Mouse (Mus musculus) midbrain, embryonic 15.5 days (tissue): ENCODE measurements around the gene Mettl1. TPM values are rescaled to one million over a fixed set of nuclear protein-coding genes. Genes with fewer than 3 reads are reported as not detected.
"Not testable (repeated sequence)": the region's sequence is repeated elsewhere in the genome, so short reads cannot be mapped to it uniquely, and the experiment has no call there.

Experiments
- ATAC-seq: fragments of 200-750 bp; cut with Nextera tagmentation; replicated peaks from 2 replicates; pipeline ENCODE4 v1.8.0; 2017; ENCODE audit warnings: moderate TSS enrichment
- H3K27ac ChIP-seq: fragments of 300-500 bp; sonication (generic); 2 replicates; pipeline ENCODE4 v1.5.1; 2015; ENCODE audit warnings: mild to moderate bottlenecking, inconsistent platforms
- H3K27me3 ChIP-seq: fragments of 300-500 bp; sonication (generic); replicated peaks from 2 replicates; pipeline ENCODE4 v1.6.1; 2015; ENCODE audit warnings: inconsistent platforms
- H3K36me3 ChIP-seq: fragments of 300-500 bp; sonication (generic); replicated peaks from 2 replicates; pipeline ENCODE4 v1.6.1; 2015; ENCODE audit warnings: inconsistent platforms
- H3K4me1 ChIP-seq: fragments of 300-500 bp; sonication (generic); 2 replicates; pipeline ENCODE4 v1.6.1; 2015; ENCODE audit warnings: inconsistent platforms
- H3K4me2 ChIP-seq: fragments of 300-500 bp; sonication (generic); 2 replicates; pipeline ENCODE4 v1.6.1; 2015; ENCODE audit warnings: inconsistent platforms, mild to moderate bottlenecking, moderate library complexity
- H3K4me3 ChIP-seq: fragments of 300-500 bp; sonication (generic); 2 replicates; pipeline ENCODE4 v1.5.1; 2015; ENCODE audit warnings: mild to moderate bottlenecking, inconsistent platforms
- H3K9ac ChIP-seq: fragments of 300-500 bp; sonication (generic); 2 replicates; pipeline ENCODE4 v1.6.1; 2015; ENCODE audit warnings: mild to moderate bottlenecking, inconsistent platforms
- H3K9me3 ChIP-seq: fragments of 300-500 bp; sonication (generic); 2 replicates; pipeline ENCODE4 v1.6.1; 2016; ENCODE audit warnings: inconsistent platforms
- WGBS: fragments of 180-500 bp; shearing (Covaris S2); methylation state at CpG from one replicate; pipeline ENCODE4 v1.1.7; 2015; ENCODE audit warnings: mixed read lengths; 5-methylcytosine and 5-hydroxymethylcytosine counted together
- polyA plus RNA-seq: library from polyadenylated mRNA; unstranded; fragments of >200 nt; fragmentation: Nextera tagmentation; extraction: Ambion mirVana; gene quantifications from 2 replicates; pipeline ENCODE4 v1.2.1, GENCODE M21; 2015

The Mettl1 gene
- polyA plus RNA-seq, 1 experiment from 2014 or later = 21.7 TPM

GRCm38 (mm10) chr10:127062101-127062500 is 20.9 kb downstream of the Mettl1 start:
- not testable (repeated sequence) for H3K4me3 ChIP-seq, H3K9ac ChIP-seq, H3K9me3 ChIP-seq, H3K4me2 ChIP-seq, ATAC-seq, H3K27me3 ChIP-seq
- H3K36me3 ChIP-seq = peaks cover 28% of the 10 kb centered on the region
- peak overlapping the region; percentile 97 for H3K27ac ChIP-seq
- 84% methylated on average over 4 of the region's 4 CpGs for WGBS
- H3K4me1 ChIP-seq = peaks cover 54% of the 10 kb centered on the region

- H3K27me3 ChIP-seq = no peaks in the 10 kb centered on the region
- peak overlapping the region; percentile 83; the same call in 1 of the 2 replicates for H3K4me3 ChIP-seq
- H3K9ac ChIP-seq = no peak overlapping the region
- WGBS = 87% methylated on average over 5 of the region's 5 CpGs
- H3K9me3 ChIP-seq = no peaks in the 10 kb centered on the region
- peak overlapping the region; percentile 84 for H3K27ac ChIP-seq
- peaks cover 28% of the 10 kb centered on the region for H3K36me3 ChIP-seq
- ATAC-seq = no peak
- H3K4me2 ChIP-seq = peak overlapping the region; percentile 56
- H3K4me1 ChIP-seq = peaks cover 51% of the 10 kb centered on the region
These were observed 21.3 kb downstream of the Mettl1 start for GRCm38 (mm10) chr10:127062503-127062902.

- peak within 1 kb of the TSS; percentile 83 for H3K4me3 ChIP-seq
- H3K27me3 ChIP-seq = no peaks in the 10 kb centered on the region
- peak within 1 kb of the TSS; percentile 83 for H3K4me2 ChIP-seq
- 0% methylated on average over 46 of the region's 46 CpGs for WGBS
- H3K9me3 ChIP-seq = no peaks in the 10 kb centered on the region
- H3K36me3 ChIP-seq = peaks cover 34% of the 10 kb centered on the region
- peak within 1 kb of the TSS; percentile 91 for H3K9ac ChIP-seq
- peaks cover 48% of the 10 kb centered on the region for H3K4me1 ChIP-seq
- H3K27ac ChIP-seq = peak within 1 kb of the TSS; percentile 93
- peak; percentile 90 for ATAC-seq
These were observed 22.1 kb downstream of the Mettl1 start, which contains the start of gene Cdk4 for GRCm38 (mm10) chr10:127063239-127063872. Cdk4 (plus strand) TSS chr10:127063534.

GRCm38 (mm10) chr10:127063913-127064870 is 23.0 kb downstream of the Mettl1 start:
- peak overlapping the region; percentile 93 for H3K27ac ChIP-seq
- 14% methylated on average over 37 of the region's 37 CpGs for WGBS
- H3K9me3 ChIP-seq = no peaks in the 10 kb centered on the region
- H3K27me3 ChIP-seq = no peaks in the 10 kb centered on the region
- peaks cover 36% of the 10 kb centered on the region for H3K36me3 ChIP-seq
- peak overlapping the region; percentile 91 for H3K9ac ChIP-seq
- ATAC-seq = peak; percentile 3; the same call in 1 of the 2 replicates
- peak overlapping the region; percentile 83 for H3K4me2 ChIP-seq
- H3K4me3 ChIP-seq = peak overlapping the region; percentile 83
- H3K4me1 ChIP-seq = peaks cover 50% of the 10 kb centered on the region

DNA sequence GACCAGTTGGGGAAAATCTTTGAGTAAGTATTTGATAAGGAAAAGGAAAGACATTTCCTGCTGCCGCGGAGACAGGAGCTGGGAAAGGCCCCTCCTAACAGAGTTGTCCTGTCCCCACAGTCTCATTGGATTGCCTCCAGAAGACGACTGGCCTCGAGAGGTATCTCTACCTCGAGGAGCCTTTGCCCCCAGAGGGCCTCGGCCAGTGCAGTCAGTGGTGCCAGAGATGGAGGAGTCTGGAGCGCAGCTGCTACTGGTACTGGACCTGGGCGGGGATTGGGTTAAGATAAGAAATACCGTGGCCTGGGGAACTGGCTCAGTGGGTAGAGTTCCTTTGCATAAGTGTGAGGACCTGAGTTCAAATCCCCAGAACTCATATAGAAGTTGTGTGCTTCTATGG is 24.8 kb downstream of the Mettl1 start:
- Histone ChIP-seq H3K9me3 (no peaks in the 10 kb centered on the region), H3K9ac (no peak overlapping the region), H3K4me2 (no peak overlapping the region), H3K27ac (no peak overlapping the region), H3K4me3 (no peak overlapping the region), H3K36me3 (peaks cover 36% of the 10 kb centered on the region), H3K4me1 (peaks cover 58% of the 10 kb centered on the region), H3K27me3 (no peaks in the 10 kb centered on the region)
- ATAC-seq = no peak
- WGBS = 89% methylated on average over 9 of the region's 9 CpGs

- no peak for ATAC-seq
- H3K27ac ChIP-seq = no peak overlapping the region
- no peaks in the 10 kb centered on the region for H3K27me3 ChIP-seq
- H3K4me2 ChIP-seq = no peak overlapping the region
- H3K4me1 ChIP-seq = peaks cover 57% of the 10 kb centered on the region
- H3K9me3 ChIP-seq = no peaks in the 10 kb centered on the region
- WGBS = 92% methylated on average over 14 of the region's 14 CpGs
- peaks cover 36% of the 10 kb centered on the region for H3K36me3 ChIP-seq
- no peak overlapping the region for H3K9ac ChIP-seq
- H3K4me3 ChIP-seq = no peak overlapping the region
These were observed 25.4 kb downstream of the Mettl1 start for GRCm38 (mm10) chr10:127066519-127067018.

DNA sequence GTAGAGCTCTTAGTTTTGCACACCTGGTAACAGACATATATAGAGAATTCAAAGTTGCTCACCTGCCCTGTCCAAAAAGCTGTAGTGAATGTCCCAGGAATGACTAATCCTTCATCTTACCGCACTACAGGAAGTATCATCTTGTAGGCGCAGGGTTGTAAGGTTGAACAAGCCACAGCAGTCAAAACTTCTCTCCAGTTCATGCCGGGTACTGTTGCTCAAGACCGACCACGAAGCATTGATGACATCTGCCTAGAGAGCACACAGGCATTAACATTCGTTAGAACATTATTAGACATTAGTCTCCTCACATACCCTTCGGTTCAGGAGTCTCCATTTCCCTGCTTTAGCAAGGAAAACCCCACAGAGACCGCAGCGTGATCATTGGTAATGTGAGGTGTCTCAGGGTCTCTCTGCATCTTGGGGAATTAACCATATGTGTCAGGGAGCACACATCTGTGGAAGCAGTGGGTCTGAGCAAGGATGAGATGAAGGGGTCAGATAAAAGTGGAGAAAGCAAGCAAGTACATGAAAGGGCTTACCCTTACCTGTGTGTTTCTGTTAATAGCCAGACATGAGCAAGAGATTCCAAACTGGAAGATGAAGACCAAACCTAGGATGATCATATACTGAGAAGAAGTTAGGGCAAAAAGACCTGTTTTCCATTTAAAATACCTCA is 27.3 kb downstream of the Mettl1 start:
- peak overlapping the region; percentile 62; the same call in 1 of the 2 replicates for H3K9ac ChIP-seq
- H3K27ac ChIP-seq = peak overlapping the region; percentile 27; the same call in 1 of the 2 replicates

GRCm38 (mm10) chr10:127069281-127070189 is 28.3 kb downstream of the Mettl1 start:
- Histone ChIP-seq H3K9me3 (no peaks in the 10 kb centered on the region), H3K36me3 (peaks cover 36% of the 10 kb centered on the region), H3K4me1 (peaks cover 42% of the 10 kb centered on the region), H3K4me2 (peak overlapping the region; percentile 77), H3K9ac (peak overlapping the region; percentile 62), H3K4me3 (peak overlapping the region; percentile 78), H3K27me3 (no peaks in the 10 kb centered on the region), H3K27ac (peak overlapping the region; percentile 95)
- WGBS = 7% methylated on average over 30 of the region's 30 CpGs
- peak; percentile 79 for ATAC-seq

More for the DNA sequence above, 27.3 kb downstream of the Mettl1 start:
- H3K36me3 ChIP-seq = peaks cover 36% of the 10 kb centered on the region
- H3K9me3 ChIP-seq = no peaks in the 10 kb centered on the region
- H3K4me1 ChIP-seq = peaks cover 44% of the 10 kb centered on the region
- no peak for ATAC-seq
- H3K4me3 ChIP-seq = peak overlapping the region; percentile 78
- no peaks in the 10 kb centered on the region for H3K27me3 ChIP-seq
- H3K4me2 ChIP-seq = peak overlapping the region; percentile 77
- 81% methylated on average over 9 of the region's 9 CpGs for WGBS

GRCm38 (mm10) chr10:127070190-127071121 is 29.2 kb downstream of the Mettl1 start, which contains the start of gene Tspan31:
Tspan31 (minus strand) TSS chr10:127070264.
- Histone ChIP-seq H3K9ac (peak within 1 kb of the TSS; percentile 62), H3K4me2 (peak within 1 kb of the TSS; percentile 77), H3K4me1 (peaks cover 33% of the 10 kb centered on the region), H3K9me3 (no peaks in the 10 kb centered on the region), H3K4me3 (peak within 1 kb of the TSS; percentile 78), H3K27me3 (no peaks in the 10 kb centered on the region), H3K27ac (peak within 1 kb of the TSS; percentile 95), H3K36me3 (peaks cover 31% of the 10 kb centered on the region)
- ATAC-seq = peak; percentile 95
- 1% methylated on average over 36 of the region's 36 CpGs for WGBS

DNA sequence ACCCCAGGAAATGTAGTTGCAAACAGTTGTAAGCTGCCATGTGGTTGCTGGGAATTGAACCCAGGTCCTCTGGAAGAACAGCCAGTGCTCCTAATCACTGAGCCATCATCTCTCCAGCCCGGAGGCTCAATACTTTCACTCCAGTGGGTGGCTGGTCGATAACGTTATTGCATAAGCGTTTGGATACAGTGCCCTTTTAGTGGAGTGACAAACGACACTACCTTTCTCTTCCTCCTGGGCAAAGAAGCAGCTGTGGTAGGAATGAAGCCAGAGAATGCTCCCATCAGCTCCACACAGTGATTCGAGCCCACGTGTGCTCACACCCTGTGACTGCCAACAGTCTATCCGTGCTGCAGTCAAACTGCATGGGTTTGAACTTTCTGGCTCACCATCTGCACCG is 30.0 kb downstream of the Mettl1 start:
- peak overlapping the region; percentile 81 for H3K27ac ChIP-seq

More for the DNA sequence above, 30.0 kb downstream of the Mettl1 start:
- Histone ChIP-seq H3K4me2 (peak overlapping the region; percentile 77), H3K9me3 (no peaks in the 10 kb centered on the region), H3K4me1 (peaks cover 33% of the 10 kb centered on the region), H3K27me3 (no peaks in the 10 kb centered on the region), H3K36me3 (peaks cover 24% of the 10 kb centered on the region), H3K4me3 (peak overlapping the region; percentile 78), H3K9ac (peak overlapping the region; percentile 57; the same call in 1 of the 2 replicates)
- 80% methylated on average over 9 of the region's 9 CpGs for WGBS
- no peak for ATAC-seq
